Mouse (Mus musculus) cerebellum, adult 2 months (tissue): ENCODE results near the gene Plcxd1.

Experiments
- CTCF ChIP-seq: fragments of 200-500 bp; IDR thresholded peaks from 2 replicates; pipeline ENCODE4 v1.5.1; 2011; ENCODE audit warnings: low read depth, mild to moderate bottlenecking, control low read depth, low read length, moderate library complexity, borderline replicate concordance; ENCODE audit not compliant: insufficient read depth
- POLR2A ChIP-seq: fragments of 200-500 bp; IDR thresholded peaks from 2 replicates; pipeline ENCODE4 v1.6.1; 2011; ENCODE audit warnings: low read length, control low read depth, borderline replicate concordance; ENCODE audit not compliant: insufficient read depth

- TF ChIP-seq CTCF (no peak), POLR2A (peak; percentile 53)
Measured at GRCm38 (mm10) chr5:110107581-110108304, 8.0 kb downstream of the Plcxd1 start, which contains the start of gene Gtpbp6.
